Mouse (Mus musculus): ENCODE data around the gene Slc38a6. TPM values are rescaled to one million over a fixed set of nuclear protein-coding genes. Genes with fewer than 3 reads are reported as not detected.

The Slc38a6 gene
- polyA plus RNA-seq, 1 experiment from 2014 or later, result 11.1 TPM

DNA sequence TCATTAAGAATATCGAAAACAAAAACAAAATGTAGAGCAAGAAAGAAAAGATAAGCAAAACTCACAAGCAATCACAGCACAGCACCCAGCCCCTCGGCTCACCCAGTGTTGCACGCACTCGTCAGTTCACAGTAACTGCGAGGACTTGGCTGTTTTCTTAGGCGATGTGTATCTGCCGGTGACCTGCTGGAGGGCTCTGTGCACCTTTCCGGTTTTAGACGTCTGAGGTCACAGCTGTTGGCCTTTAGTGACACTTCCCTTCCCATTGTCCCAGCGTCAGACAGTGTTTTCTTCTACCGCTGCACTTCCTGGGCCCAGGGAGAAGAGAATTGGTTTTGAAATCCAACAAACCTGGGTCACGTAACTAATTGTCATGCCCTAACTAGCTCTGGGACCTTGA lies 58.6 kb downstream of the Slc38a6 start:
- no peak overlapping the region for H3K9ac ChIP-seq (ENCODE audit: low read depth, low read length)
- ATAC-seq, result no peak
- peaks cover 8% of the 10 kb centered on the region; the same call in 1 of the 2 replicates for H3K36me3 ChIP-seq (ENCODE audit: control insufficient read depth, insufficient read depth, low read length)
- no peaks in the 10 kb centered on the region for H3K9me3 ChIP-seq (replicated peaks; ENCODE audit: control insufficient read depth, low read length, poor library complexity, severe bottlenecking)
- H3K27me3 ChIP-seq (ENCODE audit: control insufficient read depth, insufficient read depth, low read depth, low read length), result no peaks in the 10 kb centered on the region
- H3K27ac ChIP-seq (ENCODE audit: low read length), result no peak overlapping the region
- no peak overlapping the region for H3K4me3 ChIP-seq (ENCODE audit: low read depth, low read length)
- H3K4me1 ChIP-seq (ENCODE audit: control insufficient read depth, insufficient read depth, low read length), result no peaks in the 10 kb centered on the region
- 85% methylated on average over 12 of the region's 12 CpGs for WGBS
- H3K4me2 ChIP-seq (ENCODE audit: low read length), result no peak overlapping the region

DNA sequence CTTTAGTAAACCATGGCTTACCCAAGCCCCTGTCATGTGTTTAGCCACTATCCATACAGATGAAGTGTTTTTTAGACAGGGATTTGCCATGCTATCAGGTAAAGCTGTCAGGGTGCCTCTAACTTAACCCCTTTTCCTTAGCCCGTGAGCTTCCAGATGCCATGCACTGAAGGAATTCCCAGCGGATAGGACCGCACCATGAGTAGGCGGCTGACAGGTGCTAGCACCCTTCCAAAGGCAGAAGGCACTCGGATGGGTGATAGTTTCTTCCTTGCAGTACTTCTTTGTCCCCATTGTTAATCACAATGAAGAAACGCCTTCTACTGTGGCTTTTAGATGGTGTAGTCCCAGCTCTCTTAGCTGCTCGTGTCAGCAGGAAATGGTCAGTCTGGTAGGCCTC lies 60.6 kb downstream of the Slc38a6 start:
- Histone ChIP-seq H3K36me3 (ENCODE audit: control insufficient read depth, insufficient read depth, low read length) (peaks cover 8% of the 10 kb centered on the region; the same call in 1 of the 2 replicates), H3K9ac (ENCODE audit: low read depth, low read length) (no peak overlapping the region), H3K4me2 (ENCODE audit: low read length) (no peak overlapping the region), H3K4me1 (ENCODE audit: control insufficient read depth, insufficient read depth, low read length) (no peaks in the 10 kb centered on the region), H3K4me3 (ENCODE audit: low read depth, low read length) (no peak overlapping the region), H3K27ac (ENCODE audit: low read length) (no peak overlapping the region), H3K27me3 (ENCODE audit: control insufficient read depth, insufficient read depth, low read depth, low read length) (no peaks in the 10 kb centered on the region), H3K9me3 (replicated peaks; ENCODE audit: control insufficient read depth, low read length, poor library complexity, severe bottlenecking) (no peaks in the 10 kb centered on the region)
- WGBS, result 84% methylated on average over 7 of the region's 7 CpGs
- ATAC-seq, result no peak

DNA sequence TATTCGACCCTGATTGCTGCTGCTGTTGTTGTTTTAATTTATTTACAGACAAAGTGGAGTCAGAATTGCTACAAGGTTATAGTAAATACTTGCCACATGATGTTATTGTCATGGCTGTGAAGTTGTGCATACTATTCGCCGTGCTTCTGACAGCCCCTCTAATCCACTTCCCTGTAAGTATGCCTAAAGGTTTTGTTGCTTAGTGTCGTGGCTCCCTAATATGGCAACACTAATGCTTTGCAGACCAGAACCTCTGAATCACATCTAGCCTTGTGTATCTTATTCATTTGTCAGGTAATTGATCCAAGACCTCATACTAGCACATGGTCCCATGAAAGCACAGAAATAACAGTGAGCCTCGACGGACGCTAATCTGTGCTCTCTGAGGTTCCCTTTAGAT lies 63.9 kb downstream of the Slc38a6 start:
- ATAC-seq, result no peak
- Histone ChIP-seq H3K27ac (ENCODE audit: low read length) (no peak overlapping the region), H3K4me3 (ENCODE audit: low read depth, low read length) (no peak overlapping the region), H3K9ac (ENCODE audit: low read depth, low read length) (no peak overlapping the region), H3K36me3 (ENCODE audit: control insufficient read depth, insufficient read depth, low read length) (peaks cover 4% of the 10 kb centered on the region; the same call in 1 of the 2 replicates), H3K4me1 (ENCODE audit: control insufficient read depth, insufficient read depth, low read length) (no peaks in the 10 kb centered on the region), H3K4me2 (ENCODE audit: low read length) (no peak overlapping the region), H3K27me3 (ENCODE audit: control insufficient read depth, insufficient read depth, low read depth, low read length) (no peaks in the 10 kb centered on the region), H3K9me3 (replicated peaks; ENCODE audit: control insufficient read depth, low read length, poor library complexity, severe bottlenecking) (no peaks in the 10 kb centered on the region)
- 60% methylated on average over 7 of the region's 7 CpGs for WGBS

DNA sequence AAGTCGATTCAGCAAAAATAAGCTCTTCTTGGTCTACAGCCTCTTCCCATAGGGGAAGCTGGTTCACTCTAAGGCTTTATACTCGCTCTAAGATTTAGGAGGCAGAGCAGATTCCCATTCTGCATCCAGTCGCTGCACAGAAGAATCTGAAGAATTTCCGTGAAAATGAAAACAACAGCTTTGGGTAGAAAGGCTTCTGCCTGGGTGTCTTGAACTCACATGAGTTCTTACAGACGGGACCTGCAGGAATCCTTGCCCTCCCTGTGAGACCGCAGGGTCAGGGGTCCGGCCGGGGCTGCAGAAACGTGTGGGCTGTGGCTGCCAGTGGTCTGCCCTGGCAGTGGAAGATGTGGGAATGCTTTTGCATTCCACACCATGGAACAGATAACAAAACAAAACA lies 64.4 kb downstream of the Slc38a6 start:
- Histone ChIP-seq H3K4me3 (ENCODE audit: low read depth, low read length) (no peak overlapping the region), H3K27me3 (ENCODE audit: control insufficient read depth, insufficient read depth, low read depth, low read length) (no peaks in the 10 kb centered on the region), H3K9ac (ENCODE audit: low read depth, low read length) (no peak overlapping the region), H3K27ac (ENCODE audit: low read length) (no peak overlapping the region), H3K4me2 (ENCODE audit: low read length) (no peak overlapping the region), H3K4me1 (ENCODE audit: control insufficient read depth, insufficient read depth, low read length) (no peaks in the 10 kb centered on the region), H3K36me3 (ENCODE audit: control insufficient read depth, insufficient read depth, low read length) (no peaks in the 10 kb centered on the region), H3K9me3 (replicated peaks; ENCODE audit: control insufficient read depth, low read length, poor library complexity, severe bottlenecking) (no peaks in the 10 kb centered on the region)
- ATAC-seq, result no peak
- 29% methylated on average over 9 of the region's 9 CpGs for WGBS

DNA sequence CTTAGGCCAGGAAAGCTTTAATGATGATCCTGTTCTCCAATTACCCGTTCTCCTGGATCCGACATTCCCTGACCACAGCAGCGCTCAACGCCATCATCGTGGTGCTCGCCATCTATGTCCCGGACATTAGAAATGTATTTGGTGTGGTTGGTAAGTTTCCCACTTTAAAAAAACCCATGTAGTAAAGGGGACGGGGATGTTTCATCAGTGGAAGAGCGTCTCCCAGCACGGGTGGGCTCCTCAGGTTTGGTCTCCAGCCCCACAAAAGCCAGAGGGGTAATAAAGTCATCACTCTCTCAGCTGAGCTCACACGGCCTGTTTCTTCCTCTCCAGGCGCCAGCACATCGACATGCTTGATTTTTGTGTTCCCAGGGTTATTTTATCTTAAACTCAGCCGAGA lies 65.2 kb downstream of the Slc38a6 start:
- Histone ChIP-seq H3K4me1 (ENCODE audit: control insufficient read depth, insufficient read depth, low read length) (no peaks in the 10 kb centered on the region), H3K9me3 (replicated peaks; ENCODE audit: control insufficient read depth, low read length, poor library complexity, severe bottlenecking) (no peaks in the 10 kb centered on the region), H3K9ac (ENCODE audit: low read depth, low read length) (no peak overlapping the region), H3K4me2 (ENCODE audit: low read length) (no peak overlapping the region), H3K27me3 (ENCODE audit: control insufficient read depth, insufficient read depth, low read depth, low read length) (no peaks in the 10 kb centered on the region), H3K27ac (ENCODE audit: low read length) (no peak overlapping the region), H3K4me3 (ENCODE audit: low read depth, low read length) (no peak overlapping the region), H3K36me3 (ENCODE audit: control insufficient read depth, insufficient read depth, low read length) (no peaks in the 10 kb centered on the region)
- 76% methylated on average over 14 of the region's 14 CpGs for WGBS
- no peak for ATAC-seq

DNA sequence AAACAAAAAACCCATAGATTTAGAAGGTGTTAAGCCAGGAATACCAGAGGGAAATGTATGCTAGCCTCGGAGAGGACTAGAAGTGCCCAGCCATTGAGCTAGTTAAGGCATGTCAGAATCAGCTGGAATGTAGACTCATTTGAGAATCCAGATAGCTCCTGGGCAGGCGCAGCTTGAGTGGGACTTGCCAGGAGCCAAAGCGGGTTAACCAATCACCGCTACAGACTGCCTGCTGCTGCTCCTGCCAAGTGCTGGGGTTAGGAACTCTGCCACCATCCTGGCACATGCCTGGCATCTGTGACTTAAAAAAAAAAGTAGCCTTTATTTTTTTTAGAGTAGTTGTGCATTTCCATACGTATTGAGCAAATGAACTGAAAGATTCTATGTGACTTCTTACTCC lies 66.8 kb downstream of the Slc38a6 start:
- Histone ChIP-seq H3K4me1 (ENCODE audit: control insufficient read depth, insufficient read depth, low read length) (no peaks in the 10 kb centered on the region), H3K4me2 (ENCODE audit: low read length) (no peak overlapping the region), H3K4me3 (ENCODE audit: low read depth, low read length) (no peak overlapping the region), H3K27me3 (ENCODE audit: control insufficient read depth, insufficient read depth, low read depth, low read length) (no peaks in the 10 kb centered on the region), H3K36me3 (ENCODE audit: control insufficient read depth, insufficient read depth, low read length) (no peaks in the 10 kb centered on the region), H3K27ac (ENCODE audit: low read length) (no peak overlapping the region), H3K9me3 (replicated peaks; ENCODE audit: control insufficient read depth, low read length, poor library complexity, severe bottlenecking) (no peaks in the 10 kb centered on the region), H3K9ac (ENCODE audit: low read depth, low read length) (no peak overlapping the region)
- no peak; the same call in 1 of the 2 replicates for ATAC-seq
- WGBS, result 87% methylated on average over 5 of the region's 5 CpGs

DNA sequence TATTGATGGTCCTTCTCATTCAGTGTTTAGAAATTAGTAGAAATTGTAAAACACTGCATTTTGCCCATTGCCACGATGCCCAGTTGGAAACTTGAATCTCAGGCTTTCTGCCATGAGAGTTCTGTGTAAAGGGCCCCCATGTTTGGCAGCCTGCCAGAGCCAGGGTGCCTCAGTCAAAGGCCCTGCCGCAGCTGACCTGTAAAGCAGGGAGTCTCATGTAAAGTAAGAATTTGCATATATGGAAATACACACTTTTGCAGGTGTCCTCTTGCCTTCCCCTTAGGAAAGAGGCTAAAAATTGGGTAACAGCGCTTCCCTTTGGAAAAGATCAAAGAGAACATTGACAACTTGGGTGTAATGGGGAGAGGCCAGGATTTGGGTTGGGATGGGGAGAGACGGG lies 67.9 kb downstream of the Slc38a6 start:
- WGBS, result 60% methylated on average over 4 of the region's 4 CpGs
- no peak for ATAC-seq

DNA sequence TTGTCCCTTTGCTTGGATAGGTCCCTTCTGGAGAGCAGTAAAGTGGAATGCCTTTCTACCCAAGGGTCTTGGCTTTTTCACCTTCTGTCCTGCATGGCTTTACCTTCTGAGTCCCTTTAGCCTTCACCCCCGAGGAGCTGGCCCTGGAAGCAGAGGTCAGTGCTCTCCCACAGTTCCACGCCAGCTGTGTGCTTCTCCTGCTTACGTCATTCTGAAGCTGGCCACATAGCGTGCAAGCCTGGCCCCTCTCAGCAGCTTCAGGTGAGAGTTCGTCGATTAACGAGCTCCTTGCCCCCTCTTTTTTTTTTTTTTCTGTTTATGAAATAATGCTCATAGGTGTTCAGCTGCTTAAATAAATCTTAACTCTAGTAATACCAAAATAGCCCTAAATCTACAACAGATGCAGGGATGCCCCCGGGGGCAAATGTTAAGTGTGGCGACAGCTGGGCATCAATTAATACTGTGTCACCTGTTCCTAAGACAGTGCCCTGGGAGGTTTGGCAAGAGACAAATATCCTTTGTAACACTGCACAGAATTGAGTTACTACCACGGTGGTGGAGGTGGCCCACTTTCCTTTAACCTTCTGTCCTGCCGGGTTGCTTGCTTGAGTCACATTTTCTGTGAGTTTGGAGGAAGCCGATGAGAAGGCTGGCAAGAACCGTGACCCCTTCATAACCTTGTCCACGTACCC lies 68.7 kb downstream of the Slc38a6 start:
- no peak overlapping the region for H3K9ac ChIP-seq (ENCODE audit: low read depth, low read length)
- no peaks in the 10 kb centered on the region for H3K9me3 ChIP-seq (replicated peaks; ENCODE audit: control insufficient read depth, low read length, poor library complexity, severe bottlenecking)
- no peaks in the 10 kb centered on the region for H3K36me3 ChIP-seq (ENCODE audit: control insufficient read depth, insufficient read depth, low read length)
- H3K4me1 ChIP-seq (ENCODE audit: control insufficient read depth, insufficient read depth, low read length), result no peaks in the 10 kb centered on the region
- H3K27me3 ChIP-seq (ENCODE audit: control insufficient read depth, insufficient read depth, low read depth, low read length), result no peaks in the 10 kb centered on the region
- ATAC-seq, result no peak
- H3K27ac ChIP-seq (ENCODE audit: low read length), result no peak overlapping the region
- 78% methylated on average over 14 of the region's 14 CpGs for WGBS
- no peak overlapping the region for H3K4me2 ChIP-seq (ENCODE audit: low read length)
- H3K4me3 ChIP-seq (ENCODE audit: low read depth, low read length), result no peak overlapping the region

More for the DNA sequence above, 67.9 kb downstream of the Slc38a6 start:
- no peaks in the 10 kb centered on the region for H3K4me1 ChIP-seq (ENCODE audit: control insufficient read depth, insufficient read depth, low read length)
- no peak overlapping the region for H3K4me3 ChIP-seq (ENCODE audit: low read depth, low read length)
- no peak overlapping the region for H3K27ac ChIP-seq (ENCODE audit: low read length)
- H3K27me3 ChIP-seq (ENCODE audit: control insufficient read depth, insufficient read depth, low read depth, low read length), result no peaks in the 10 kb centered on the region
- H3K4me2 ChIP-seq (ENCODE audit: low read length), result no peak overlapping the region
- H3K9me3 ChIP-seq (replicated peaks; ENCODE audit: control insufficient read depth, low read length, poor library complexity, severe bottlenecking), result no peaks in the 10 kb centered on the region
- no peak overlapping the region for H3K9ac ChIP-seq (ENCODE audit: low read depth, low read length)
- no peaks in the 10 kb centered on the region for H3K36me3 ChIP-seq (ENCODE audit: control insufficient read depth, insufficient read depth, low read length)

DNA sequence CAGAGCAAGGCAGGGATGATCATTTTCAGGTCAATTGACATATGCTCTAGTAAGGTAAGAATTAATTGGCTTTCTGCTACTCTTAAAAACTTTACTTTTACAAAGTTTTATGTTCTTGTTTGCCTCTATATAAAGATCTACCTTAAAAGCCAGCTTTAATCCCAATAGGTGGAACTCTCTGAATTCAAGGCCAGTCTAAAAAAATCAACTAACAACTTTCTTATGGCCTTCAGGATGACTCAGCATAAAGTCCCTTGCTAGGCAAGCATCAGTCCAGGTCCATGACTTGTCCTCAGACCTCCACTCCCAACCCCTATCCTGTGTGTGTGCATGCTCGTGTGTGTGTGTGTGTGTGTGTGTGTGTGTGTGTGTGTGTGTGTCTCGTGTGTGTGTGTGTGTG lies 70.1 kb downstream of the Slc38a6 start:
- no peak overlapping the region for H3K9ac ChIP-seq (ENCODE audit: low read depth, low read length)
- 75% methylated on average over 2 of the region's 2 CpGs for WGBS
- H3K9me3 ChIP-seq (replicated peaks; ENCODE audit: control insufficient read depth, low read length, poor library complexity, severe bottlenecking), result no peaks in the 10 kb centered on the region
- no peaks in the 10 kb centered on the region for H3K36me3 ChIP-seq (ENCODE audit: control insufficient read depth, insufficient read depth, low read length)
- H3K4me1 ChIP-seq (ENCODE audit: control insufficient read depth, insufficient read depth, low read length), result no peaks in the 10 kb centered on the region
- no peak overlapping the region for H3K4me2 ChIP-seq (ENCODE audit: low read length)
- no peak overlapping the region for H3K4me3 ChIP-seq (ENCODE audit: low read depth, low read length)
- ATAC-seq, result no peak
- no peak overlapping the region for H3K27ac ChIP-seq (ENCODE audit: low read length)
- no peaks in the 10 kb centered on the region for H3K27me3 ChIP-seq (ENCODE audit: control insufficient read depth, insufficient read depth, low read depth, low read length)

Data from midbrain, embryonic 16.5 days (tissue).